Mouse (Mus musculus) liver, adult (tissue): ENCODE measurements around the gene N4bp2l1.

ENCODE experiments used
- GATA4 ChIP-seq: IDR thresholded peaks from 2 replicates; pipeline ENCODE4 v1.6.1; 2014; ENCODE audit warnings: mild to moderate bottlenecking, low read length; ENCODE audit not compliant: insufficient replicate concordance

Gene N4bp2l1

DNA sequence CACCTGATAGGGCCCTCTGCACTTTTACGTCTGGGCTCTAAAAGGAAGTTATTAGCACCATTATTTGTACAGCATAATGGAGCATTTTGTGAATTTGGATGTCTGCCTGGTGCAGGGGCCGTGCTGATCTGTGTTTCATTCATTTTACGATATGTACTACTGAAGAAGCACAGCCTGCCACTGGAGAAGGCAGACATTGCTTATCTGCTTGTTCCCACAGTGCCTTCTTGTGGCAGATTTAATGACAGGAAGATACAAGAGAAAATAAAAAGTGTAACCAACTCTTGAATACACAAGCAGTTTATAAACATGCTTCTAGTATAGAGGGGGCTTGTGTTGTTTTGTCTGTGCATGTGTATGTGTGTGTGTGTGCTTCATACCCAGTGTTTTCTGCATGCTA lies 45.4 kb downstream of the N4bp2l1 start:
- TF ChIP-seq GATA4 = no peak

- no peak for TF ChIP-seq GATA4
Measured at GRCm38 (mm10) chr5:150543184-150543583, 53.8 kb downstream of the N4bp2l1 start.

GRCm38 (mm10) chr5:150541302-150541701 lies 55.7 kb downstream of the N4bp2l1 start:
- TF ChIP-seq GATA4 = no peak

DNA sequence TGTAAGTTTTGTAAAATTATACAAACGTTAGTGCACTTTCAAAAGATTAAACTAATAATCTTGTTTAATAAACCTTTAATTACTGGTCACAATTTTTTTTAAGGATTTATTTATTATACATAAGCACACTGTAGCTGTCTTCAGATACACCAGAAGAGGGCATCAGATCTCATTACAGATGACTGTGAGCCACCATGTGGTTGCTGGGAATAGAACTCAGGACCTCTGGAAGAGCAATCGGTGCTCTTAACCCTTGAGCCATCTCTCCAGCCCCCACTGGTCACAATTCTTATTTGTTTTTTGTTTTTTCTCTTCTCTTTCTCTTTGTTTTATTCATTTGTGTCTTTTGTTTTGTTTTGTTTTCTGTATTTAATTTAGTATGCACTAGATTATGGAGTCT lies 71.7 kb downstream of the N4bp2l1 start:
- TF ChIP-seq GATA4 = no peak

DNA sequence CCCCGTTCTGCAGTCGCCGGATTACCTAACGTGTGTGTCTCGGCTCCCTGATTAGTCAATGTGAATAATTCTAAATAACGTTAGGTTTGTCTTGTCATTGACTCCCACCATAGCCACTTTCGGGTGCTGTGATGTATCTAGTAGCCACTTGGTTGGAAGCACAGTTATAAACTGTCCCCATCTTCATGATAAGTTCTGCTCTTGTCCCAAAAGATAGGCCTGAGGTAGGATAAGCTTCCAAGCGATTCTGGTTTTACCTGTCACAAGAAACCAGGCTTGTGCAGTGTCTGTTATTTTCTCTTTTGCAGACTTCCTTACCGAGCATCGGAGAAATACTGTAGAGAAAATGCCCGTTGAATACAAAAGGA lies 74.1 kb downstream of the N4bp2l1 start:
- no peak for TF ChIP-seq GATA4

DNA sequence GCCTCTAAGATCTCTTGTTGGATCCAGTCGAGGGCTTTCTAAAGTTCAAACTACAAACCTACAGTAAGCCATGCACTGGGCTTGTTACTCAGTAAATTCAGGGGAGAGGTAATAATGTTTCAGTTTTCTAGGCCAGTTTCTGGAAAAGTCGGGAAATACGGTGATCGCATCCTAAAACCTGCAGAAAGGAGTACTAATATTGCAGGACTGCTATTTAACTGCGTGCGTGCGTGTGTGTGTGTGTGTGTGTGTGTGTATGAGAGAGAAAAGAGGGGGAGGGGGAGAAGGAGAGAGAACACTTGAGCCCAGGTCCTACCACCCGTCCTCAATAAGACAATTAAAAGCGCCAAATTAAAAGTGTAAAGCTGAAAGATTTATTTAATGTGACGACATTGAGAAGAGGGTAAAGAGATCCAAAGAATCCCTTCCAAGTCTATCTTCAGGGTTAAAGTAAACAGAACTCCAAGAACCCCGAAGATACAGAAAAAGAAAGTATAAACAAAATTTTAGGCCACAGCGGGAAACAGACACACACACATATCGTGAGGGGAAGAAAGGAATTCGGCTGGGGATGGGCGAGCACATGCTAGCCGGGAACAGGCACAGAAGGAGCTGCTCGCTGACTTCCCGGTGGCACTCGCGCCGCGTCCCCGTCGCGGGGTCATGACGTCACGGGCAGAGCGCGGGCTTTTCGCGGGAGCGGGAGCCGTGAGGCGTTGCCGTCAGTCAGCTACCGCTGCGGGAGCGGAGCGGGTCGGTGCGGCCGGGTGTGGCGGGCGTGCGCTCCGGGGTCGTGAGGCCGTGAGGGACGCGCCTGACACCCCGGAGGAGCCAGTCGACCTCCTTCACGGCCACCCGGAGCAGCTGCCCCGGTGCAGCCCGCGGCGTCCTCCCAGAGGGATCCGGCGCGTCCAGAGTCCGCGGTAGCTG lies 74.8 kb downstream of the N4bp2l1 start, which contains the start of gene Brca2:
Gene Brca2 (plus strand): TSS at position 694 of the 930 bp plus-strand sequence.
- TF ChIP-seq GATA4 = no peak
